Comparison of ENCODE assay signal across 30 mouse cellular contexts in the genomic region with DNA sequence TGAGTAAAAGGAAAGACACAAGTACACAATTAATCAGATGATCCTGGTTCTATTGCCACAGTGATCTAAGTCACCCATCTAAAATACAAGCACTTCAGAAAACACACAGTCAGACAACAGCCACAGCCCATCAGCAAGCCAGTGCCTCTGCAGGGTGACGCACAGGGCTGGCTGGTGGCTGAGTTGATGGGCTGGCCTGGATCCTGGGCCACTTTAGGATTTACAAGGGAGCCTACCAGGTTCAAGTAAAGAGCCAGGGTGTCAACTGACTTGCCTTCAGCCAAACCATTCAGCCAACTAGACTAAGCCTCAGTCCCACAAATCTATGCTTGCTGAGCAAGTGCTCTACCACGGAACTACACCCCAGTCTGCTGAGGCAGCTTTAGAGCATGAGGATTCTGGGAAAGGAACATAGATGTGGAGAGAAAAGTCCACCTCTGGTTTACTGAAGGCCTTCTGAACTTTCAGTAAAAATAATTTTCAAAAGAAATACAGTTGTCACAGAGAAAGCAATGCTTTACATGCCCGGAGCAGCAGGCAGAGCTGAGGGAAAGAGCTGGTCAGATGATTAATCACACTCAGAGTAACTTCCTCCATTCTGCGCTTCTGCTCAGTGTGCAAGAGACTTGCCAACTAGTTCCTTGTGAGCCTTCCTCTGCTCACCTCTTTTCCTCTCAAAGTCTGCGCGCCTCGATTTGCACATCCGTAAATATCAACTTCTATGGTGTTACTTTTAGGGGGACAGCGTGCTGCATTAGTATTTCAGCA.
DNase-seq lines count a peak whose midpoint lies in the region; ATAC-seq and TF ChIP-seq lines count a peak whose summit lies in the region.
"Had no signal": no experiment of that assay in that cellular context is flagged by ENCODE, and none has a peak within 500 bp of the region (broad histone marks: within the 10 kb centered on the region; RNA-seq: fewer than 3 reads in every experiment).

No protein-coding gene starts in this region.

- H3K27me3 ChIP-seq in limb, embryonic 10.5 days (ENCODE audit: low read depth, poor library complexity, severe bottlenecking): no peaks in the 10 kb centered on the region
- H3K27me3 ChIP-seq in hindbrain, embryonic 14.5 days (ENCODE audit: control insufficient read depth, insufficient read depth, low read length): no peaks in the 10 kb centered on the region
- H3K27me3 ChIP-seq: CH12.LX; embryonic facial prominence, embryonic 13.5 days; forebrain, embryonic 12.5 days; heart, embryonic 15.5 days had no signal

- no peak overlapping the region for H3K4me2 ChIP-seq in hindbrain, embryonic 14.5 days (replicated peaks)
- H3K4me2 ChIP-seq: embryonic facial prominence, embryonic 13.5 days; forebrain, embryonic 12.5 days; heart, embryonic 15.5 days; limb, embryonic 13.5 days; lung, embryonic 14.5 days had no signal

- 90% methylated on average over 9 of the region's 9 CpGs for WGBS in limb, embryonic 10.5 days
- 89% methylated on average over 9 of the region's 9 CpGs for WGBS in hindbrain, embryonic 14.5 days

- H3K4me3 ChIP-seq in bone marrow macrophage, adult 2 months (ENCODE audit: insufficient read depth, low read length): no peak overlapping the region
- no peak overlapping the region for H3K4me3 ChIP-seq in limb, embryonic 10.5 days
- H3K4me3 ChIP-seq in hindbrain, embryonic 14.5 days (replicated peaks; ENCODE audit: low read length): no peak overlapping the region
- H3K4me3 ChIP-seq: embryonic facial prominence, embryonic 13.5 days; erythroblast, embryonic 14.5 days; forebrain, embryonic 12.5 days; heart, embryonic 15.5 days; hindbrain, embryonic 10.5 days; limb, embryonic 13.5 days; midbrain, embryonic 10.5 days had no signal

- ATAC-seq in megakaryocyte, adult 5-6 weeks (ENCODE audit: poor library complexity, severe bottlenecking): peak; percentile 85
- ATAC-seq in hindbrain, embryonic 14.5 days (ENCODE audit: low FRiP score): no peak
- ATAC-seq: activated CD4-positive, CD25-positive, alpha-beta regulatory T cell, adult 4 months; hindbrain, postnatal 0 days; intestine, embryonic 16.5 days had no signal

- intact Hi-C loops in heart, postnatal 25 days (cut with DNase I): no loop called here

- no peaks in the 10 kb centered on the region for H3K9me3 ChIP-seq in limb, embryonic 10.5 days (replicated peaks)
- H3K9me3 ChIP-seq in hindbrain, embryonic 14.5 days (ENCODE audit: control insufficient read depth, low read length): no peaks in the 10 kb centered on the region
- H3K9me3 ChIP-seq: forebrain, embryonic 12.5 days; G1E; heart, embryonic 15.5 days; midbrain, embryonic 10.5 days had no signal

- H3K27ac ChIP-seq in bone marrow macrophage, adult 2 months (ENCODE audit: insufficient read depth, low read depth, low read length): peak overlapping the region; percentile 100
- H3K27ac ChIP-seq in limb, embryonic 10.5 days: no peak overlapping the region
- H3K27ac ChIP-seq in hindbrain, embryonic 14.5 days: no peak overlapping the region
- H3K27ac ChIP-seq: embryonic facial prominence, embryonic 13.5 days; forebrain, embryonic 12.5 days; heart, embryonic 15.5 days; hindbrain, embryonic 10.5 days; hindbrain, postnatal 0 days; limb, embryonic 13.5 days; liver, embryonic 14.5 days; midbrain, embryonic 10.5 days had no signal

- peaks cover 6% of the 10 kb centered on the region for H3K36me3 ChIP-seq in limb, embryonic 10.5 days
- H3K36me3 ChIP-seq in hindbrain, embryonic 14.5 days (replicated peaks; ENCODE audit: control insufficient read depth, insufficient read depth): no peaks in the 10 kb centered on the region
- H3K36me3 ChIP-seq: forebrain, embryonic 12.5 days had no signal

- DNase-seq in heart, adult 11 months: peak; percentile 86
- no peak for DNase-seq in heart, postnatal 25 days (ENCODE audit: low spot score)
- peak; percentile 40 for DNase-seq in 416B (ENCODE audit: low read depth)
- no peak for DNase-seq in limb, embryonic 10.5 days (ENCODE audit: low spot score)
- no peak for DNase-seq in cerebellum, adult 9-10 months
- DNase-seq in hindbrain, embryonic 14.5 days (ENCODE audit: low spot score): no peak
- DNase-seq: adrenal gland, adult 8-10 months; B cell, adult 2 months; cerebellum, adult 11 months; cerebellum, postnatal 14 days; kidney, adult 9 months; kidney, postnatal 14 days; lung, embryonic 14.5 days; lung, postnatal 36 days; thymus, postnatal 25 days had no signal

- no peak for TF ChIP-seq POLR2A in bone marrow macrophage, adult 2 months (IDR thresholded peaks at IDR 0.05; ENCODE audit: borderline replicate concordance, low read depth, low read length)

- peaks cover 75% of the 10 kb centered on the region for H3K4me1 ChIP-seq in bone marrow macrophage, adult 2 months (ENCODE audit: control insufficient read depth, insufficient read depth, low read length)
- peaks cover 13% of the 10 kb centered on the region for H3K4me1 ChIP-seq in limb, embryonic 10.5 days
- H3K4me1 ChIP-seq in hindbrain, embryonic 14.5 days (replicated peaks; ENCODE audit: control insufficient read depth, insufficient read depth, low read length): no peaks in the 10 kb centered on the region
- H3K4me1 ChIP-seq: embryonic facial prominence, embryonic 13.5 days; limb, embryonic 13.5 days had no signal

- TF ChIP-seq CTCF in bone marrow macrophage, adult 2 months (IDR thresholded peaks at IDR 0.05; ENCODE audit: low read depth, low read length): no peak

- no peak overlapping the region for H3K9ac ChIP-seq in hindbrain, embryonic 14.5 days
- H3K9ac ChIP-seq: embryonic facial prominence, embryonic 13.5 days; forebrain, embryonic 12.5 days; heart, embryonic 15.5 days; limb, embryonic 13.5 days; liver, embryonic 14.5 days; lung, embryonic 14.5 days had no signal

Comparison
In these comparisons a context has a peak if more than half of its experiments do, and no peak if none do; other contexts are left out.
1. DNase-seq: peak in heart, adult 11 months (single experiment) and 416B (single experiment); none in heart, postnatal 25 days (single experiment), limb, embryonic 10.5 days (single experiment), cerebellum, adult 9-10 months (single experiment) and hindbrain, embryonic 14.5 days (single experiment).